Mouse (Mus musculus) lung, embryonic 14.5 days (tissue): ENCODE measurements around the gene Slc2a13. TPM values are rescaled to one million over a fixed set of nuclear protein-coding genes. Genes with fewer than 3 reads are reported as not detected.

Source experiments
- ATAC-seq: fragments of 200-750 bp; cut with Nextera tagmentation; 2 replicates; pipeline ENCODE4 v1.8.0; 2017; ENCODE audit warnings: mild to moderate bottlenecking, moderate TSS enrichment, moderate library complexity; ENCODE audit not compliant: insufficient read depth
- DNase-seq: peaks from one replicate; pipeline ENCODE4 v3.0.0-alpha.2; 2015
- H3K27ac ChIP-seq: fragments of 300-500 bp; sonication (generic); 2 replicates; pipeline ENCODE4 v1.5.1; 2014; ENCODE audit warnings: low read depth, mild to moderate bottlenecking, moderate library complexity
- H3K27me3 ChIP-seq: fragments of 300-500 bp; sonication (generic); 2 replicates; pipeline ENCODE4 v1.6.1; 2014; ENCODE audit warnings: low read length, control low read depth; ENCODE audit not compliant: insufficient read depth
- H3K36me3 ChIP-seq: fragments of 300-500 bp; sonication (generic); 2 replicates; pipeline ENCODE4 v1.6.1; 2014; ENCODE audit warnings: control low read depth; ENCODE audit not compliant: insufficient read depth
- H3K4me1 ChIP-seq: fragments of 300-500 bp; sonication (generic); 2 replicates; pipeline ENCODE4 v1.6.1; 2014; ENCODE audit warnings: antibody characterized with exemption, control low read depth; ENCODE audit not compliant: insufficient read depth
- H3K4me2 ChIP-seq: fragments of 300-500 bp; sonication (generic); 2 replicates; pipeline ENCODE4 v1.6.1; 2014; ENCODE audit warnings: mild to moderate bottlenecking
- H3K4me3 ChIP-seq: fragments of 300-500 bp; sonication (generic); 2 replicates; pipeline ENCODE4 v1.5.1; 2014; ENCODE audit warnings: low read depth, low read length
- H3K9ac ChIP-seq: fragments of 300-500 bp; sonication (generic); 2 replicates; pipeline ENCODE4 v1.6.1; 2014
- H3K9me3 ChIP-seq: fragments of 300-500 bp; sonication (generic); 2 replicates; pipeline ENCODE4 v1.6.1; 2016; ENCODE audit warnings: low read depth, low read length, control low read depth
- CTCF ChIP-seq: IDR thresholded peaks from 2 replicates; pipeline ENCODE4 v1.5.1; 2016; ENCODE audit warnings: antibody characterized with exemption, low read depth
- WGBS: fragments of 180-500 bp; shearing (Covaris S2); extraction: QIAGEN DNeasy Blood & Tissue Kit; methylation state at CpG from one replicate; pipeline ENCODE4 v1.1.7; 2014; 5-methylcytosine and 5-hydroxymethylcytosine counted together
- polyA plus RNA-seq: library from polyadenylated mRNA; unstranded; fragments of >200 nt; fragmentation: Nextera tagmentation; extraction: Ambion mirVana; gene quantifications from 2 replicates; pipeline ENCODE4 v1.2.1, GENCODE M21; 2014

The Slc2a13 gene
- polyA plus RNA-seq, 1 experiment from 2014 or later, result 1.5 TPM

DNA sequence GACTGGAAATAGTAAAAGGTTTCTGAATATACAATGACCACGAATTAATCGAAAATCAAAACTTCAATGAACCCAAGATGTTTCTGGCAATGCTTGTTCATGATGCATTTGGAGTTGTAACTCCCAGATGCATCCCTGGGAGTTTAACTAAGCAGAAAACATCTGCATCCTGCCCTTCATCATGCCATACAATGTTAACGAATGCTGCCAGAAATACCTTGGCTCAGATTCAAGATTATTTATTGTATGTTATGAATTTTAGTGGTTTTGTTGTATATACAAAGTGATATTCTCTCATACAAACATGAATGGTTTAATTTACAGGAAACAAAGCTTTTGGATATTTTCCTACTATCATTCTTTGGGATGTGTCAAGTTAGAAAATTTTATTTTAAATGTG, 107.7 kb downstream of the Slc2a13 start:
- no peaks in the 10 kb centered on the region for H3K36me3 ChIP-seq
- H3K9me3 ChIP-seq, result no peaks in the 10 kb centered on the region
- 0 out of 2 replicates have a peak, but pooled peaks cover 3% of the 10 kb centered on the region for H3K4me1 ChIP-seq
- H3K4me2 ChIP-seq, result no peak overlapping the region
- no peak overlapping the region for H3K4me3 ChIP-seq
- H3K27ac ChIP-seq, result no peak overlapping the region
- DNase-seq (peak; percentile 75), ATAC-seq (no peak)
- no peaks in the 10 kb centered on the region for H3K27me3 ChIP-seq
- no peak overlapping the region for H3K9ac ChIP-seq
- WGBS, result 55% methylated on average over 3 of the region's 3 CpGs
- no peak for TF ChIP-seq CTCF

DNA sequence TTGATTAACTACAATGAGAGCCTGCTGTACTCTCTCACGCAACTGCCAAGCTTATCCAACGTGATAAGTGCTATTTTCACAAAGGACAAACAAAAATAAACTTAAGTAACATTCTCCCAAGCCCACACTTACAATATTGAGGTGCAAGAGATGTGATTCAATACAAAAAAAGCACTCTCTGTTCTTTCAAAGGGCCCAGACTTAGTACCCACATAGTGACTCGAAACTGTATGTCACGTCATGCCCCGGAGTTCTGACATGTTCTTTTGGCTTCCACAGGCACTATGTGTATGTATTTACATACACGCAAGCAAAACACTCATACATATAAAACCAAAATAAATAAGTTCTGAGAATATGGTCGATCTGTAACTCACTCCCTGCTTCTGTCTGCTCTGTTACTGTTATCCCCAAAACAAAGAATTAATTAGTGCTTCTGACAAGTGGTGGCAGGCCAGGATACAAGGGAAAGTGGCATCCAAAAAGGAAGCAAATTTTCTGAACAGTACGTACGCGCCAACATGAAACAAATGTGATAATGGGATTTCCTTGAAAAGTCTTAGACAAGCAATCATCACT, 109.1 kb downstream of the Slc2a13 start:
- TF ChIP-seq CTCF, result no peak
- WGBS, result 52% methylated on average over 10 of the region's 10 CpGs
- ATAC-seq (no peak), DNase-seq (peak; percentile 22)
- H3K4me1 ChIP-seq, result 0 out of 2 replicates have a peak, but pooled peaks cover 3% of the 10 kb centered on the region
- H3K27me3 ChIP-seq, result no peaks in the 10 kb centered on the region
- H3K36me3 ChIP-seq, result no peaks in the 10 kb centered on the region
- H3K4me2 ChIP-seq, result no peak overlapping the region
- no peak overlapping the region for H3K27ac ChIP-seq
- H3K9ac ChIP-seq, result no peak overlapping the region
- H3K4me3 ChIP-seq, result no peak overlapping the region
- H3K9me3 ChIP-seq, result no peaks in the 10 kb centered on the region

- peak; percentile 25 for DNase-seq
- TF ChIP-seq CTCF, result no peak
These were observed 109.9 kb downstream of the Slc2a13 start for GRCm38 (mm10) chr15:91463026-91463661.

DNA sequence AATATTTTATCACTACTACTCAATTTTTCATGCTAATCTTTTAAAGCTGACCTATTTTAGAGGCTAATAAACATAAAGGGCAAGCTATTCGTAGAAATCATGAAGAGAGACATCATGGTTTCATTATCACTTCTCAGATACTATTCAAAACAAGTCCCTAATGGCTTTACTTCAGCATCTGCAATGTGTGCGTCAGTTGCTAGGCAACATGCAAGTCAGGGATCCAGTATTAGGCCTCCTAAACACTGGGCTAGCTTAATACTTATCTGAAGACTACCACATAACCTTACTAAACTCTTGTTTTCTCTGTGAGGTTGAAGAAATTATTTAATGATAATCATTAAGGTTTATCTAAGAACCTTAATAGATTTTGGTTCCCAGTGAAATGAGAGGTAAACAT, 111.1 kb downstream of the Slc2a13 start:
- H3K4me1 ChIP-seq, result 0 out of 2 replicates have a peak, but pooled peaks cover 3% of the 10 kb centered on the region
- no peaks in the 10 kb centered on the region for H3K9me3 ChIP-seq
- H3K27me3 ChIP-seq, result no peaks in the 10 kb centered on the region
- H3K36me3 ChIP-seq, result no peaks in the 10 kb centered on the region
- no peak overlapping the region for H3K4me2 ChIP-seq
- no peak overlapping the region for H3K9ac ChIP-seq
- DNase-seq (peak; percentile 3), ATAC-seq (no peak)
- WGBS, result 48% methylated on average over 2 of the region's 2 CpGs
- no peak overlapping the region for H3K27ac ChIP-seq
- no peak overlapping the region for H3K4me3 ChIP-seq
- no peak for TF ChIP-seq CTCF

More at GRCm38 (mm10) chr15:91463026-91463661, 109.9 kb downstream of the Slc2a13 start:
- Histone ChIP-seq H3K9me3 (no peaks in the 10 kb centered on the region), H3K27ac (no peak overlapping the region), H3K4me3 (no peak overlapping the region), H3K4me2 (no peak overlapping the region), H3K27me3 (no peaks in the 10 kb centered on the region), H3K36me3 (no peaks in the 10 kb centered on the region), H3K4me1 (0 out of 2 replicates have a peak, but pooled peaks cover 3% of the 10 kb centered on the region), H3K9ac (no peak overlapping the region)
- 0 out of 2 replicates have a peak, but pooled peaks have one; percentile 25 for ATAC-seq
- WGBS, result 56% methylated on average over 16 of the region's 16 CpGs

- no peak for ATAC-seq
- no peak for TF ChIP-seq CTCF
These were observed 115.9 kb downstream of the Slc2a13 start for GRCm38 (mm10) chr15:91457202-91457601.

DNA sequence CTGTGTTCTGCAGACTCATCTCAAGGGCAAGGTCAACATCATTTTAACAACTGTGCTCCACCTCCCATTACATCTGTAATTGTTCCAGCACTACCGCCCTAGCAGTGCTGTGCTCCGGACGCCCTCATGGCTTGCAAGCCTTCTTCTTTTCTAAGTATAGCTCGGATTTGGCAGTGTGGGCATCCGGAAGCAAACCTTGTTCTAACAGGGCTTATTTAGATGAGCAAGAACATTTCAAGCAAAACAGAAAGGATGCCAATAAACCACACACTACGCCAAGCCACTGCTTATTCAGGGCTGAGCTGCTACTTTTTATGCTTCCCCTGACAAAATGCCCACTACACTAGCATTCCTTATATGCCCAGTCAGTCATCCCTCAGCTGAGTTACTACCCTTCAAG, 127.7 kb downstream of the Slc2a13 start:
- no peak overlapping the region for H3K27ac ChIP-seq
- WGBS, result 81% methylated on average over 6 of the region's 6 CpGs
- H3K9me3 ChIP-seq, result peaks cover 7% of the 10 kb centered on the region; the same call in 1 of the 2 replicates
- no peaks in the 10 kb centered on the region for H3K27me3 ChIP-seq
- H3K9ac ChIP-seq, result no peak overlapping the region
- no peak for TF ChIP-seq CTCF
- no peak overlapping the region for H3K4me3 ChIP-seq
- ATAC-seq (no peak), DNase-seq (no peak)
- H3K4me1 ChIP-seq, result no peaks in the 10 kb centered on the region
- H3K4me2 ChIP-seq, result no peak overlapping the region
- H3K36me3 ChIP-seq, result no peaks in the 10 kb centered on the region

More at GRCm38 (mm10) chr15:91457202-91457601, 115.9 kb downstream of the Slc2a13 start:
- Histone ChIP-seq H3K27ac (no peak overlapping the region), H3K27me3 (no peaks in the 10 kb centered on the region), H3K9ac (no peak overlapping the region), H3K4me3 (no peak overlapping the region), H3K9me3 (no peaks in the 10 kb centered on the region), H3K4me2 (no peak overlapping the region), H3K4me1 (no peaks in the 10 kb centered on the region), H3K36me3 (no peaks in the 10 kb centered on the region)
- 47% methylated on average over 2 of the region's 2 CpGs for WGBS
- no peak for DNase-seq

DNA sequence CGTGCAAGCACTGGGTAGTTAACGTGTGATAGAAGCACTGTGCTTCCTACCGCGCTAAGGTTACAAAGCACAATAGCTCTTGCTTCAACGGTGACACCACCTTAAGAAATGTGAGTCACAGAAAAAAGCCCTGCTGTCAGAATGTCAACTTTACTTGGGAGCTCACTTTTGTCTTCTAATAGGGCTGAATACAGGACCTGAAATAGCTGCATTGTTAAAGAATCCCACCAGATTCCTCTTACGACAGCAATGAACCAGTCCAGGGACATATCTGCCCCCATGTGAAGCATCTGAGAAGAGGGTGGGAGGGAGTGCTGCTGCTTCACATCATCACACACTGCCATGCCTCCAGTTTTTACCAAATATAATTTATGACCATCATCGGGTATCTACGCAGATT, 129.6 kb downstream of the Slc2a13 start:
- H3K4me2 ChIP-seq, result no peak overlapping the region
- H3K4me3 ChIP-seq, result no peak overlapping the region
- no peak overlapping the region for H3K27ac ChIP-seq
- no peak for ATAC-seq
- no peak for TF ChIP-seq CTCF
- no peak overlapping the region for H3K9ac ChIP-seq
- 87% methylated on average over 8 of the region's 8 CpGs for WGBS
- no peaks in the 10 kb centered on the region for H3K36me3 ChIP-seq
- DNase-seq, result no peak
- H3K27me3 ChIP-seq, result no peaks in the 10 kb centered on the region
- no peaks in the 10 kb centered on the region for H3K9me3 ChIP-seq
- no peaks in the 10 kb centered on the region for H3K4me1 ChIP-seq
